Mouse (Mus musculus) urinary bladder, adult 18-20 months (tissue): ENCODE results near the gene Ndrg4.
"Not testable (repeated sequence)": the region's sequence is repeated elsewhere in the genome, so short reads cannot be mapped to it uniquely, and the experiment has no call there.

Source experiments
- DNase-seq, 2 experiments: peaks; one replicate each; pipeline ENCODE4 v3.0.0; 2022; ENCODE audit warnings: low spot score in 2 of 2, mixed read lengths in 2 of 2

The Ndrg4 gene

DNA sequence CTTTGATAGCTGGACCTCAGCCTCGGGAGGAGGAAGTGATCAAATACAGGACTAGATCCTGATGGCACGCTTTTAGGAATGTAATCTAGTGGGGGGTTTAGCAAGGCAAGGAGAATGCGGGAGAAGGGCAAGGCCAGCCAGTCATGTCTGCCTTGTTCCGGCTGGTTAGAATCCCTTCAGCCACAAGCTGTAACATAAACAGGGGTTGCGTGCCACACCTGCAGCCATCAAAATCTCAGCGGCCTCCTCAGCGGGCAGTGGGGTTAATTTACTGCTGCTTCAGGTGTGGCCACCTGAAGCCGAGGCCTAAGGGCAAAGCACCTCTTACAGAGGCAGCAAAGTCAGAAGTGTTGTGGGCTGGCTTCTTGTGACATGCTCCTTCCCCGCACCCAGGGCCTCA, at the start of gene Ndrg4:
Ndrg4 (plus strand) TSS at position 350 of the 400 bp plus-strand sequence.
- no peak for DNase-seq

DNA sequence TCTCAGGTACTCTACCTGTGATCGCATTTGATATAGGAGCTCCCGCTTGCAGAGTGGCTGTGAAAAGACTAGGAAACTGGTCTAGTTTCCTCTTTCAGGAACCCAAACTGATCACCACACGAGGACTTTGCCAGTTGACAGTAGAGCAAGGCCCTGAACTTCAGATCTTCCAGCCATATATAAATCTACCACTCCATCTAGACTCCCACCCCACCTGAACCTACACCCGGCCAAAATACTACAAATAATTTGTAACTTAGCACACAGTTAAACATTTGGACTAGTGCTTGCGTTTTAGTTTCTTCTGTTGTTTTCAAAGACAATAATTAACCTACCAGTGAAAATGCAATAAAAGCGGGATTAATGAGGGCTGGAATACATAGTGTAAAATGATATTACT, 43.9 kb upstream of the Ndrg4 start:
- no peak for DNase-seq

DNA sequence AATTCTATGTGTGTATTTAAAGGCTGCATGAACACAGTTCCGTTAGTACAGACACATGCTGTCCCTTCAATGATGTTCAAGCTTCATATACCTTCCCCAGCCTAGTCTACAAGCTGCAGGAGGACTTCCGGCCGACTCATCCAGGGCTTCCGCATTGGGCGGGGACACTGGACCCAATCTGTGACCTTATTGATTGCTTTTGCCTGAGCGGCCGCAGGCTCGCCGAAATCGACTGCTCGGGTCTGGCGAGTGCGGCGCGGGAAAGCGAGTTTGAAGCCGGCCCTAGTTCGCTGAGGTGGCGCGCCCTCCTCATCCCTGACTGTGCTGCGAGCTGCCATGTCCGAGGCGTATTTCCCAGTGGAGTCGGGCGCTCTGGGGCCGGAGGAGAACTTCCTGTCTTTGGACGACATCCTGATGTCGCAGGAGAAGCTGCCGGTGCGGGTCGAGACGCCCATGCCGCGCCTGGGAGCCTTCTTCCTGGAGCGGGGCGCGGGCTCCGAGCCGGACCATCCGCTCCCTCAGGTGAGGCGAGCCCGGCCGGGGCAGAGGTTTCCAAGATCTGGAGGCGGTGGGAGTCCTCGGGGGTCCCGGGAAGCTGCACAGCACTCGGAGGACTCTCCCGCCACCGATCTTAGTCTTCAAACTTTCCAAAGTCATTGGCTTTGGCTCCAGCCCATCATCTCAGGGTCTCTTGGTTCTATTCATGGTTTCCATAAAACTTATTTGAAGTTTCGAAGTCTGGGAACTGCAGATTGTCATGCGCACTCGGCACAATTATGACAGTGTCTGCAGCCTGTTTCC, 43.3 kb upstream of the Ndrg4 start, which contains the start of gene Gins3:
Gins3 (plus strand) TSS at position 192 of the 801 bp plus-strand sequence.
- peak; percentile 87 to 98 for DNase-seq

DNA sequence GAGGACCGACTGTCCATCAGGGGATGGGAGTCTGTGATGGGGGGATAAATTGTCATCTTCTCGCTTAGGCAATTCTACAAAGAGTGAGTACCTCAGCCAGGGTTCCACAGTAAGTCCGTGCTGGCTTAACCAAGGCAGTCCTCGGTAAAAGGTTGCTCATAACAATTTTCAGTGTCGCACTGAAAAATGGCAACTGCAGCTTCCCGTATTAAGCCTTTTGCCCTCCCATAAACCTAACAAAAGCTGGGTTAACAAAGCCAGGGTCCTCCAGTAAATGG, 42.8 kb upstream of the Ndrg4 start:
- no peak for DNase-seq

DNA sequence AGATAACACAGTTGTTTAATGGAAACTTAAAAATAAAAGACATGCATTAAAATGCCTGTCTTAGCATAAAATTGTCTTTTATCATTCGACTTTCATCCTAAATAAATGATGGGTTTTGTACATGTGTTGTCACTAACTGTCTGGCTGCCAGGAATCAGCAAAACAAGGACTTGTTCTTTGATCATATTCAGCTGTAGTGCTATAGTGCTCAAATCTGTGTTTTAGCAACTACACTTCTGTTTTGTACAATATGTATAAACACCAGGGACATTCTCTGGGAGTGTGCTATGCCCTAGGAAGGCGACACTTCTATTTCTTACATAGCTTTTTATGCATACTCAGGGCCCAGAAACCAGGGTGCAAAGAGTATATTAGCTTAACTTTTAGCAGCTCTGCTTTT, 31.8 kb upstream of the Ndrg4 start:
- no peak for DNase-seq

DNA sequence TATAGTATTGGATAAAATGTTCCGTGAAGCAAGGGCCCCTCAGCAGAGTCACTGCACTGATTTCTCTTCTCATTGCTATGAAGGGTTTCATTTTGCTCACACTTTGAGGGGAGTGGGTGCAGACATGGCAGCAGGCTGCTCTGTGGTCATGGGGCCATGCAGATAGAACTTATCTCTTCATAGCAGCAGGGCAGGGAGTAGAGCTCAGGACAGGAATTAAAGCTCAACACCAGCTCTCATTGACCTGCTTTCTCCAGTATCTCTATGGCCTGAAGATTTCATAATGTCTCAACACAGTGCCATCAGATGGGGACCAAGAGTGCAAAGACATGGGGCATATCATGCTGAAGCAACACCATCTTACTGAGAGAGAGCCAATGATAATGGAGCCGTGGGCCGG, 28.5 kb upstream of the Ndrg4 start:
- DNase-seq = no peak

DNA sequence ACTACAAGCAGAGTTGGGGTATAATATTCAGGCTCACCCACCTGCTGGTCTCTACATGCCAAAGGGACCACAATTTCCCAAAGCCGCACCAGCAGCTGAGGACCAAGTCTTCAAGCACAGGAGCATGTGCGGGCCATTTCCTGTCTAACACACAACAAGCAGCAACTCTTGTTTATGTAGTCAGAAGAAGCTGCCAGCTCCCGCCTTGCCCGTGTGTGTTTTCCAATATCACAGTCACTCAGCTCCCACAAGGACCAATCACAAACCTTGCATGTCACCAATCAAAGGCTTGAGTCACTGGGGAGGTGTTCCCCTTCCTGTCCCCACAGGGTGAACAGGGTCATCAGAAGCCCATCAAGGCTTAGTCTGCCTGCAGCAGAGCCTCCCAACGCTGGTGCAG, 23.4 kb upstream of the Ndrg4 start:
- no peak for DNase-seq

DNA sequence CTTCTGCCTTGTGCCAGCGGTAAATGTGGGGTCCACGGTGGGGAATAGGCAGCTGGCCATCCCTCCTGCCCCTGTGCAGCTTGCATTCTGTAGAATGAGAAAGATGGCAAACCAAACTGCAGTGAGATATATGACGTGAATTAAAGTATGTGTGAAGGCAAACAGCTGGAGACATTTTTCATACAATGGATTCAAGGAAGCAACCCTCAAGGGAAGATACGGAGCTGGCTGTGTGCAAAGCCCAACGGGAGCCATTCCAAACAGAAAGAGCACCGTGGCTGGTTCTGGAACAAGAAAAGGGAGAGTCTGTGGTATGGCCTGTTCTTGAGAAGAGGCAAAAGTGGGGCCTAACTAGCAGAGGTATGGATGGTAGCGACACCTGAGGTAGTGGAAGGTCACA, 20.9 kb upstream of the Ndrg4 start:
- DNase-seq = no peak

DNA sequence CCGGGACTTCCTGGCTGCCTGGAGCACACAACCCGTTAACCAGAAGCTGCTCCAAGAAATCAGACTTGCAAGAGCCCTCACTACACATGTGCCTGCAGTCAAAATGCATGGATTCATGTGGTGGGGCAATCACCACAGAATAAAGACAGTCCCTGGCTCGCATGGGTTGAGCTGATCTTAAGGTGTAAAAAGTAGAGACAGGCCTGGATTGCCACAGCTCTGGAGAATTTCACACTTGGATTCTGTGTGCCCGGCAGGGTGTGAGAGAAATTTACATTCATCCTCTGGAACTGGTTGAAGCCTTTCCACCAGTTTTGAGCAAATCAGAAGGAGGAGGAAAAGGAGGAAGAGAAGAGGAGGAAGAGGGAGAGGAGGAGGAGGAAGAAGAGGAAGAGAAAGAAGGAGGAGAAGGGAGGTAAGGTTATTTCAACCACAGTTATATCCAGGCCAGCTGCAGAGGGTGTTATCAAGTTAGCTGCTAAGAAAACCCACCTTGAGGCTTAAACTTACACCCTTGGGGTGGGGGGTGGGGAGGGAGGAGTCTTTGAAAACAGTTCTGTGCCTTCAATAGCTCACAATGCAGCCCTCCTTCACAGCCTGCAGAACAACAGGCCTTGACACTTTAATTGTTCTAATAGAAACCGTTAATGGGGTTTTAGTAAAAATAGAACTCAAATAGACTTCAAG, 20.3 kb upstream of the Ndrg4 start:
- DNase-seq = no peak

DNA sequence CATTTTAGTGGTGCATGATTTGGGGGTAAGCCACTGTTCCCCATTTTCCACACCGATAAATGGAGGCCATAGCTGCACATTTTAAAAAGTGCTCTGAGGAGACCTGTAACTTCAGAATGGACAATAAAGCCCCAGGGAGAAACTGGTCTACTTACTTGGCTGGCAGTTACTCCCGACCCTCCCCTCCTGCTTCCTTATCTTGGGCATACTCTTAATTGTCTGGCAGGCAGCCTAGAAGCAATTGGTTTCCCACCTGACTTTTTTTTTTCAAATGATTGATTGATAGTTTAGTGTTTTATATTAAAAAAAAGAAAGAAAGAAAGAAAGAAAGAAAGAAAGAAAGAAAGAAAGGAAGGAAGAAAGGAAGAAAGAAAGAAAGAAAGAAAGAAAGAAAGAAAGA, 19.3 kb upstream of the Ndrg4 start:
- no peak for DNase-seq

DNA sequence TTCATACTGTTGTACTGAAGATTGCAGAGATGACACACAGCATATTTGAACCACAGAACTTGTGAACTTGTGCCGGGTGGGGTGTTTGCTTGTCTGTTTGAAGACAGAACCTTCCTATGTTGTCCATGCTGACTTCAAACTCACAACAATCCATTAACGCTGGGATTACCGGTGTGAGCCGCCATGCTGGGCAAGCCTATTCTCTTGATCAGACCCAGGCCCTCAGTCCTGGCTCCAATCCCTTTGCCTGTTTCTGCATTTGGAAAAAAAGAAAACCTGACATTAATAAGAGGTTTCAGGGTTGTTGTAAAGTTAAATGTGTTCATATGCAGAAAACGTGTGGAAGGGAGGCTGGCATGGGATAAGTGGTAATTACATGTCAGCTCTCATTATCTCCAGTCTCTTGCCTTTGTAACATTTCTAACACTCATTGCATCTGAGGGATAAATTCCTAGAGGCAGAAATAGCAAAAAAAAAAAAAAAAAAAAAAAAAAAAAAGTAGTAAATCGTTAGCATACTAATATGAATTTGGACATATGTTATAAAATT, 16.4 kb upstream of the Ndrg4 start:
- no peak for DNase-seq

DNA sequence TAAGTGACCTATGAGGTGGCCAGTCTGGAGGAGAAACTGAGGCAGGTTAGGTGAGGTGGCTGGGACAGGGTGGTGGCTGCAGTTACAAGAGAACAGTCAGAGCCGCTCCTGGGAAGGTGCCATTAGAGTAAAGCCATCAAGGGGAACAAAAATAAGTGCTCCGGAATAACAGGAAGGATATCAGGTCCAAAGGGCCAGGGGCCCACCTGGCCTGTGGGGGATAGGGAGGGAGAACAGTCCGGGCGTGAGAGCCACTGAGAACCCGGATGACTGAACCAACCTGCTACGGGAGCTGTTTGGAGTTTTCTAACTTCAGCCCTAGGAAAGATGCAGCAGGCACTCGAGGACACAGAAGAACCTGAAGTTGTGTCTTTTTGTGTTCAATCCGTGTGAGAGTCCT, 15.7 kb upstream of the Ndrg4 start:
- DNase-seq = no peak

DNA sequence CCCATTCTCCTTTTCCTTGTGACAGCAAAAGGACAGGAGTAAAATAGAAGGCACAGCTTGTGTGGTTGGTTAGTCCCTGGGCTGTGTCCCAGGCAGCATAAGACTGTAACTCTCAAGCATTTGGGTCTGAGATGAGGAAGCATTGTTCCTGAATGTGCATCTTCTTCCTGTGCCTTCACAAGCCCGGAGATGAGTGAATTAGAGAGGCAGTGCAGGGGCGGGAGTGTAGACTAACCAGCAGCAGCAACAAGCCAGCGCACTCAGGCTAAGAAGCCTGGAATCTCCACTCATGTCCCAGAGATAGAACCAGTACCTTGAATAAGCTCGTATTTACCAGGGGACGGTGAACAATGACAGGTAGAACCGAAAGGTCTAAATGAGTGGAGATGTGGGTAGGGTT, 15.2 kb upstream of the Ndrg4 start:
- DNase-seq = no peak

DNA sequence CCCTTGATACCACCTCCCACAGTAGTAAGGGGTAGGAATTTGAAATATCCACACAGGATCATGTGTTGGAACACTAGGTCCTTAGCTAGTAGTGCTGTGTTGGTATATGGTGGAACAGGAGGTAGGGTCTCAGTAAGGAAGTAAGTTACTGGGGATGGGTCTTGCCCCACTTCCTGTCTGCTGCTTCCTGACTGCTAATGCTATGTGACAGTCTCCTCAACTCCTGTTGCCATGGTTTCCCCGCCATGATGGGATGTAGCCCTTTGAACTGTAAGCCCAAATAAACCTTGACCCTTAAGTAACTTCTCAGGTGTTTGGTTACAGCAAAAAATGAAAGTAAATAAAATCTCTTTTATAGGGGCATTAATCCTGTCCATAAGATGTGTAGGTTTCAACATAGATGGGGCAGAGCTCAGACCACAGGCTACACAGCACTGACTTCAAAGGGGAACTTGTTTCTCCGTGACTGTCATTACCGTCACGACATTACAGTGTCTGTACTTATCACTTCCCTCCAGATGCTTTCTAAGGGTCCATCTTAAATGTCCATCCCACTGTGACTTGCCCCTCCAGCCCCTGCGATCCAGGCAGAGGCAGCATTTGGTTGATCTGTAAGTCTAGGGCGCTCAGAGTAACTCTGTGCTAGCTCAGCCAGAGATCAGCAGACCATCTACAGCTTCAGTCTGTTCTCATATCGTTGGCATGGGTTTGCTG, 13.7 kb upstream of the Ndrg4 start:
- DNase-seq = no peak

DNA sequence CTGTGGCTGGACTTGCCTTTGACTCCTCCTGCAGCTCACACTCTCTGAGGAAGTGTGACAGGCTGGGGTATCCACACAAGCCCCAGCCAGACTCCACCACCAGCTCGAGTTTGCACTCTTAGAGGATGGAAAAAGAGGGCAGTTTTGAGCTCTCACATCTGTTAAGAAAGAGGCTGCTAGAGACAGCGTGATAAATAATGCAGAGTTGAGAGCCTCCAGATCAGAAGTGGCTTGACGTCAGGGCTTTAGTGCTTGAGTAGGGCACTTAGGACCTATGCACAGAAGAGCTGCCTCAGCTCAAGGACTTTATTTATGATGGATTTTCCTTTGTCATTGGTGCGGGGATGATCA, 13.2 kb upstream of the Ndrg4 start:
- DNase-seq = no peak

DNA sequence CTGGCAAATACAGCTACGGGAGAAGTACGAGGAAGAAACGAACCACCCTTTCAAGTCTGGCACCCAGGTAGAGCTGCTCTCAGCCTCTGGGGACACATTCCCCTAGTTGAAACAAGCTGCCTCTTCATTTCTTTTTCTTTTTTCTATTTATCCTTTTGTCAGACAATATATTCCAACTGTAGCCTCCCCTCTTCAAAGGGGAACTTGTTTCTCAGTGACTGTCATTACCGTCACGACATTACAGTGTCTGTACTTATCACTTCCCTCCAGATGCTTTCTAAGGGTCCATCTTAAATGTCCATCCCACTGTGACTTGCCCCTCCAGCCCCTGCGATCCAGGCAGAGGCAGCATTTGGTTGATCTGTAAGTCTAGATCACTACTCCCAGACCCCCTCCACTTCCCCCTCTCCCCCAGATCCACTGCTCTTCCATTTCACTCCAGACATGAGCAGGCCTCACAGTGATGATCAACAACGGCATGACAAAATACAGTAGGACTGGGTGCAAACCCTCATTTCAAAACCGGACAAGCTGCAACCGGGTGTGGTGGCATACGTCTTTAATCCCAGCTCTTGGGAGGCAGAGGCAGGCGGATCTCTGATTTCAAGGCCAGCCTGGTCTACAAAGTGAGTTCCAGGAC, 10.8 kb upstream of the Ndrg4 start:
- DNase-seq = not testable (repeated sequence)

DNA sequence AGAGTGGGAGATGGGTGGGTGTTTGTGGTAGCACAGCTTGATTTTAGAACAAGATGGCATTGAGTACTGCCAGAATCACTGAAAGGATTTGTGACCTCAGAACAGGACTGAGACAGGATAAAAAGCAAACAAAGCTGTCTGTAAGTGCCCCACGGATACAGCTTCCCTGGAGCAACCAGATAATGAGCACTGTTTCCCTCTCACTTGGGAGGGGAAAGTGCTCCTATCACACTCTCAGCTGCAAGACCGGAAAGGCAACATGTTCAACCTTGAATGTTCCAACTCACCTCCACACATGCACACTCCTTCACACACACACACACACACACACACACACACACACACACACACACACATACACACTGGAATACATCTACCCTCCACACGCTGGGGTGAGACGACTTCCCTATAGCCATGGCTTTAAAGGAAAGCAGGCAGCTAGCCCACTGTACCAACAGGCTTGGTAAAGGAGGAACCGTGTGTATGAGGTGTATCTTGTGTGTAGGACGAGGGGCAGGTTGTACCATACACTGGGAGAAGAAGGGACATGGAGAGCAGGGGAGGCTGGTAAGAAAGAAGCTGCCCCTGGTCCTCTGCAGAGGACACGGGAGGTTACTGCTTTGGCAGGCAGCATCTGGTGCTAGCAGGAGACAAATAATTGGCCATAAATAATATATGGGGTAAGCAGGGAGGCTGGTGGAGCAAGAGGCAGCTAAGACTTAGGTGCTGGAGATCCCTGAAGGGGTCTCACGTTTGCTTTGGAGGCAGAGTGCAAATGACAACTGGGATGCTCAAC, 8.4 kb upstream of the Ndrg4 start:
- DNase-seq = no peak

DNA sequence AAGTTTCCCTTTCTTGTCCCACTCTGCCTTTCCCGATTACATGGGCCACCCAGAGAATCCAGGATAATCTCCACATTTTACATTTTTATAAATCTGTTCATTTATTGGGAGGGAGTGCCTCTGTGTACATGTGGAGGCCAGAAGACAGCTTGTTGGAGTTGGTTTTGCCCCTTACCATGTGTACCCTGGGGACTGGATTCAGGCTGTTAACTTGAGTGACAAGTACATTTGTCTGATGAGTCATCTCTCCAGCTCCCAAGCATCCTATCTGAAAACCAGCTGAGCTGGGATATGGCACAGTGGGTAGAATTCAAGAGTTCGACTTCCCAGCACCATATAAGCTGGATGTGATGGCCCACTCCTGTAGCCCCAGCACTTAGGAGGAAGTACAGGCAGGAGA, 6.8 kb upstream of the Ndrg4 start:
- DNase-seq = no peak

DNA sequence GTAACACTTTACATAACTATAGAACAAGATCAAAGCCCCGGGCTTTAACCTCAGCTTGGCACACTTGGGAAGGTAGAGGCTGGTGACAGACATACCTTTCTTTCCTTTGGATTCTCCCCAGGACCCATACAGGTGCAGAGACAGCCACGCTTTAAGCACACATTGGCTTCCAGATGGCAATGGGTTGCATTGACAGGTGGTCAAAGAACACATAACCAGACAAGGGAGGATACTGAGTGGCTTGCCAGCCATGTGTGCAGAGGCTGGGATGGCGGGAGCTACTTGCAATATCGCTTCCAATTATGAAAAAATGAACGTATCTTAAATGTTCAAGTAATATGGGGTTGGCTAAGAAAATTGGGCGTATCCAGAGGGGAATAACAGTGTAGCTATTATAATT, 4.9 kb upstream of the Ndrg4 start:
- no peak for DNase-seq

DNA sequence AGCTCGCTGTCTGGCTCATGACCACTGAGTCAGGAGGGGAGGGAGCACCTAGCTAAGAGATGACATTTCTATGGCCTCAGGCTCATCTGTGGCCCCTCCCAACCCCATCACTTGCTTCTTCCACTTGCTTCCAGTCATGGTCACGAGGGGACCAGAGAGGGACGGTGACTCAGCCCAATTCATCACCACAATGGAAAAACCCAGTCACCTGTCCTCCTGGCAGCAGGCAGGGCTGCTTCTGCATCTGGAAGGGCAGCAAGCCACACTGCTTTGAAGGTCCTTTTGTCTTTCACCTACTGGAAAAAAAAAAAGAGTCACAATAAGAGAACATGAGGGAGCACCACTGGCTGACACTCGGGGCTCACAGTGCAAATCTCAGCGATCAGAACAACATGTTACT, 4.0 kb upstream of the Ndrg4 start:
- DNase-seq = no peak

DNA sequence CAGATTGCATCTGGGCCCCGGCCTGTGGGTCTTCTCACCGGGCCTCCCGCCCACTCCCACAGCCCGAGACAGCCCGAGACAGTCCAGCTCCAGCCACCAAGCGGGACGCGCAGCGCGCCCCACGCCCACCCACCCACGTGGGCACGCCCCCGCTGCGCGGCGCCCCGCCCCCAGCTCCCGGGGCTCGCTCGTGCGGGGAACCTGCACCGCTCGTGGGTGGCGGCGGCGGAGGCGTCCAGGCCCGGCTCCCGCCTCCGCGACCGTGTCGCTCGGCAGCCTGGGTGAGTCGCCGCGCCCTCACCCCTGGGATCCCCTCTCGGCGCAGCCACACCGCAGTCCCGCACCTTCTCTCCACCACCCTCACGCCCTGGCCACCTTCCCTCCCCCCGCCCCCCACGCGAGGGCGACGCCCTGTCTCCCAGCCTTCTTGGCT, 827 bp downstream of the Ndrg4 start:
- no peak for DNase-seq
